Mouse (Mus musculus) megakaryocyte, embryonic 14.5 days (primary cell): ENCODE results near the gene Gm47283. TPM values are rescaled to one million over a fixed set of nuclear protein-coding genes. Genes with fewer than 3 reads are reported as not detected.
"Not testable (repeated sequence)": the region's sequence is repeated elsewhere in the genome, so short reads cannot be mapped to it uniquely, and the experiment has no call there.

Source experiments
- H3K27me3 ChIP-seq: replicated peaks from 2 replicates; pipeline ENCODE3; 2012; ENCODE audit warnings: inconsistent platforms
- H3K36me3 ChIP-seq: replicated peaks from 2 replicates; pipeline ENCODE3; 2012; ENCODE audit warnings: low read length, inconsistent platforms, mixed read lengths
- H3K4me1 ChIP-seq: 2 replicates; pipeline ENCODE4 v1.6.1; 2012; ENCODE audit warnings: inconsistent platforms
- H3K4me3 ChIP-seq: replicated peaks from 2 replicates; pipeline ENCODE3; 2012; ENCODE audit warnings: moderate library complexity, mild to moderate bottlenecking, inconsistent platforms
- H3K9me3 ChIP-seq: 2 replicates; pipeline ENCODE4 v1.6.1; 2012; ENCODE audit warnings: inconsistent platforms
- FLI1 ChIP-seq: IDR thresholded peaks from 2 replicates; pipeline ENCODE4 v1.6.1; 2012; ENCODE audit warnings: low read length, inconsistent platforms, mixed read lengths
- GATA1 ChIP-seq: IDR thresholded peaks from 3 replicates; pipeline ENCODE4 v1.6.1; 2012; ENCODE audit warnings: mixed read lengths, low read length, inconsistent platforms, borderline replicate concordance
- polyA plus RNA-seq: library from polyadenylated mRNA; stranded (reverse); fragments of >175 nt; gene quantifications from 2 replicates; pipeline ENCODE4 v1.2.3, GENCODE M21; 2012; ENCODE audit warnings: low replicate concordance; ENCODE audit not compliant: insufficient read depth

The Gm47283 gene
- polyA plus RNA-seq, 1 experiment: not detected

DNA sequence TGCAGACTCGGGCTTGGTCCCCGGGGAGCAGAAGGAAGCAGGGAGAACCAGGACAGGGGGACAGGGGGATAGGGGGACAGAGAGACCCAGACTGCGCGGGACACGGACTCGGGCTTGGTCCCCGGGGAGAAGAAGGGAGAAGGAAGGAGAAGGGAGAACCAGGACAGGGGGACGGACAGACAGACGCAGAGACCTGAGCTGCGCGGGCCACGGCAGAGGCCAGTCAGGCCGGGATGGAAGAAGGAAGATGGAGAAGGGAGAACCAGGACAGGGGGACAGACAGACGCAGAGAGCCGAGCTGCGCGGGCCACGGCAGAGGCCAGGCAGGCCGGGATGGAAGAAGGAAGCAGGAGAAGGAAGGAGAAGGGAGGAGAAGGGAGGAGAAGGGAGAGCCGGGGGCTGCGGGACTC lies 40.7 kb upstream of the Gm47283 start:
- peaks cover 62% of the 10 kb centered on the region for H3K9me3 ChIP-seq
- no peaks in the 10 kb centered on the region for H3K27me3 ChIP-seq
- H3K4me3 ChIP-seq: no peak overlapping the region
- H3K4me1 ChIP-seq: no peaks in the 10 kb centered on the region
- TF ChIP-seq FLI1: no peak
- no peak for TF ChIP-seq GATA1
- peaks cover 35% of the 10 kb centered on the region for H3K36me3 ChIP-seq

DNA sequence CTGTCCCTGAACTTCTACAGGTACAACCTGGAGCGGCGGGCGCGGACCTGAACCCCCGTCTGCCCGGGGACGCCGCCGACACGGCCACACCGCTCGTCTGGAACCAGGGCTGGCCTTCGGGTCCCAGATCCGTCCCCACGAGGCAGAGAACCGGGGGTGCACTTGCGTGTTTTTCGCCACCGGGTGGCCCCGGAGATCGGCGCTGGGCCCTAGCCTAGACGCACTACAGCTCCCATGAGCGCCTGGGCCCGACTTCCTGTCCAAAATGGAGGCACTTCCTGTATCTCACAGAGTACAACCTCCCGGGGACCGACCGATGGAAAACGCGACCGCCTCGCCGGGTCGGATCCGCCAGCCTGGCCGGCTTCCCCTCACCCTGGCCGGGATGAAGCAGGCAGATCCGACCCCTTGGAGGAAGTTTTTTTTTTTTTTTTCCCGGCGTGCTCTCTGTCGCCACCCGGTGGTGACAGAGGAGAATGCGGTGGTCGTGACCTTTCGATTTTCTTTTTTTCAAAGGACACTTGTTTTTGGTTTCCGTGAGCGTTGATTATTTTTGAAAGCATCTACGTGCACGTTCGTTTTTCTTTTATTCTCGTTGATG lies 40.1 kb upstream of the Gm47283 start:
- Histone ChIP-seq H3K9me3 (peaks cover 55% of the 10 kb centered on the region), H3K4me3 (peak overlapping the region; percentile 62), H3K36me3 (peaks cover 29% of the 10 kb centered on the region)
- not testable (repeated sequence) for H3K27me3 ChIP-seq, H3K4me1 ChIP-seq

DNA sequence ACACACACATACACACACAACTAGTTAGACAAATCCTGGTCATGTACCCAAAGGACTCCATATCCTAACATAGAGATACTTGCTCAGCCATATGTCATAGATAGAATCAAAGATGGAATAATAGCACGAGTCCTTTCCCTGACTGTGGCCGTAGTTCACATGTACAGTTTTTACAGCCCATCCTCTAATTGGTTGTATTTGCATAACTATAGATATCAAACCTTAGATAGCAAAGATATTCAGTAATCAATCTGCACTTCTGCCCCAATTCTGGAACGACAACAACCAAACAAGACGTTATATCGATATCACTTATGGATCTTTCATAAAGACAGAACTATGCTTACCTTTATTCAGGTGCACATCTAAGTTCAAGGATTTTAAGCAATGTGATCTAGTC lies 39.3 kb upstream of the Gm47283 start:
- H3K27me3 ChIP-seq, H3K4me3 ChIP-seq, H3K4me1 ChIP-seq: not testable (repeated sequence)
- Histone ChIP-seq H3K9me3 (peaks cover 47% of the 10 kb centered on the region), H3K36me3 (peaks cover 21% of the 10 kb centered on the region)

DNA sequence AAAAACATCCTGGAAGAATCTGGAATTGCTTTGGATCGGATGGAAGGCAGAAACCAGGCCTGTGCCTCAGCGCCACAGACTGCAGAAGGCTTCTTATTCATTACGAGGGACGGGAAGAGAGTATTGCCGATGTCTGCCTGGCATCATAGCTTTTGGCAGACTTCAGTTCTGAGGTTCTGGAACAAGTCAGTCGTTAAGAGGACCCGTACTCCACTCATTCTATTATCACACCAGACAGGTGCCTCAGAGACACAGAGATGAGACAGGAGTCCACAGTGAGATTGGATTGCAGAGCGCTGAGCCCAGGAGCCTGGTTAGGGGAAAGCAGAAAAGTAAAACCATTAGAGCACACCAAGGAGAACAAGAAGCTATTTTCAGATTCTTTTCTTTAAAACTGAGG lies 29.8 kb upstream of the Gm47283 start, which contains the start of gene Gm21860:
Gene Gm21860 (minus strand): TSS at position 101 of the 400 bp plus-strand sequence.
- H3K9me3 ChIP-seq, H3K4me3 ChIP-seq, H3K36me3 ChIP-seq: not testable (repeated sequence)

DNA sequence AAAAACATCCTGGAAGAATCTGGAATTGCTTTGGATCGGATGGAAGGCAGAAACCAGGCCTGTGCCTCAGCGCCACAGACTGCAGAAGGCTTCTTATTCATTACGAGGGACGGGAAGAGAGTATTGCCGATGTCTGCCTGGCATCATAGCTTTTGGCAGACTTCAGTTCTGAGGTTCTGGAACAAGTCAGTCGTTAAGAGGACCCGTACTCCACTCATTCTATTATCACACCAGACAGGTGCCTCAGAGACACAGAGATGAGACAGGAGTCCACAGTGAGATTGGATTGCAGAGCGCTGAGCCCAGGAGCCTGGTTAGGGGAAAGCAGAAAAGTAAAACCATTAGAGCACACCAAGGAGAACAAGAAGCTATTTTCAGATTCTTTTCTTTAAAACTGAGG lies 54.5 kb downstream of the Gm47283 start, which contains the start of gene Gm21748:
Gene Gm21748 (minus strand): TSS at position 101 of the 400 bp plus-strand sequence.
- H3K36me3 ChIP-seq, H3K9me3 ChIP-seq, H3K4me3 ChIP-seq, H3K27me3 ChIP-seq, H3K4me1 ChIP-seq: not testable (repeated sequence)

More for the DNA sequence above, 29.8 kb upstream of the Gm47283 start, which contains the start of gene Gm21860:
- not testable (repeated sequence) for H3K4me1 ChIP-seq, H3K27me3 ChIP-seq

Other genes with a start within 250 kb of the Gm47283 start
- gene Gm21860, start 29.9 kb upstream of the Gm47283 start, polyA plus RNA-seq: not detected in 2 replicates
- not detected in 2 replicates for gene Gm21748, start 54.4 kb downstream of the Gm47283 start, polyA plus RNA-seq